Mouse (Mus musculus) heart, adult 2 months (tissue): ENCODE data around the gene Tnfrsf11a.

ENCODE experiments used
- CTCF ChIP-seq: fragments of 200-600 bp; IDR thresholded peaks from 2 replicates; pipeline ENCODE4 v1.8.1; 2022; ENCODE audit warnings: antibody characterized with exemption, mild to moderate bottlenecking, moderate library complexity
- POLR2A ChIP-seq: fragments of 200-500 bp; IDR thresholded peaks from 2 replicates; pipeline ENCODE4 v1.6.1; 2011; ENCODE audit warnings: mild to moderate bottlenecking, low read depth, low read length, control low read depth; ENCODE audit not compliant: insufficient read depth

- TF ChIP-seq POLR2A (no peak), CTCF (no peak)
Observed at GRCm38 (mm10) chr1:105781391-105782146, 1.1 kb downstream of the Tnfrsf11a start.
